19 mouse cellular contexts compared by ENCODE assay signal in genomic region chr12:75182646-75183045, GRCm38 (mm10). TPM values are rescaled to one million over a fixed set of nuclear protein-coding genes. Genes with fewer than 3 reads are reported as not detected.
DNase-seq lines count a peak whose midpoint lies in the region; ATAC-seq lines count a peak whose summit lies in the region.
"Had no signal": no experiment of that assay in that cellular context is flagged by ENCODE, and none has a peak within 500 bp of the region (broad histone marks: within the 10 kb centered on the region; RNA-seq: fewer than 3 reads in every experiment).

No protein-coding gene starts in this region.

- intact Hi-C loops in left cerebral cortex, postnatal 4 days (cut with DNase I) = no loop called here

- DNase-seq in left cerebral cortex, adult 11 months (ENCODE audit: low spot score) = peak; percentile 65
- no peak for DNase-seq in left cerebral cortex, postnatal 4 days
- DNase-seq in left cerebral cortex, adult 8-10 months (ENCODE audit: low spot score in 2 of 2) = peak; percentile 28 to 86
- peak; percentile 72 to 81 for DNase-seq in right cerebral cortex, postnatal 36 days (ENCODE audit: low spot score in 2 of 2)
- no peak for DNase-seq in Muller cell, postnatal 12 days (ENCODE audit: inconsistent ontology term)
- DNase-seq in gastrocnemius, postnatal 10 days = no peak
- DNase-seq: adrenal gland, postnatal 14 days; cerebellum, adult 11-12 months; cerebellum, postnatal 25 days; heart, adult 18-20 months; heart, postnatal 36 days; kidney, adult 8-10 months; kidney, postnatal 14 days; liver; thymus, adult 2 months had no signal

- ATAC-seq in frontal cortex, adult (ENCODE audit: low TSS enrichment) = peak; percentile 93
- ATAC-seq: forebrain, embryonic 14.5 days; lung, postnatal 0 days had no signal

RNA-seq across cellular contexts. Expression of gene Kcnh5, which starts 5.5 kb away (rescaled TPM):
- 10 to 100 TPM; 24.2 to 25.3 TPM for total RNA-seq in left cerebral cortex, postnatal 4 days (2021)
- total RNA-seq in left cerebral cortex, adult 8-10 months (2022) = 10 to 100 TPM; 50.9 to 58.2 (median 53.6) TPM
- total RNA-seq in gastrocnemius, postnatal 10 days (2021) = under 1 TPM; 0.23 to 0.40 TPM
- total RNA-seq: adrenal gland, postnatal 14 days; gastrocnemius, adult 8-10 months; heart, adult 18-20 months; heart, postnatal 36 days had no signal

Comparison
In these comparisons a context has a peak if more than half of its experiments do, and no peak if none do; other contexts are left out.
1. DNase-seq: peak in left cerebral cortex, adult 11 months (single experiment), left cerebral cortex, adult 8-10 months (2 of 2) and right cerebral cortex, postnatal 36 days (2 of 2); none in left cerebral cortex, postnatal 4 days (single experiment), Muller cell, postnatal 12 days (single experiment) and gastrocnemius, postnatal 10 days (single experiment).
2. RNA of gene Kcnh5, which starts 5.5 kb away (total RNA-seq): 50.9 to 58.2 TPM in left cerebral cortex, adult 8-10 months and 24.2 to 25.3 TPM in left cerebral cortex, postnatal 4 days; 0.23 to 0.40 TPM in gastrocnemius, postnatal 10 days; every median in the first group is over 10 times any median in the second.